Mouse (Mus musculus) erythroblast, embryonic 14.5 days (primary cell): ENCODE data around the gene Nop14. TPM values are rescaled to one million over a fixed set of nuclear protein-coding genes. Genes with fewer than 3 reads are reported as not detected.

Experiments
- H3K27me3 ChIP-seq: 2 replicates; pipeline ENCODE4 v1.6.1; 2012; ENCODE audit warnings: inconsistent platforms; ENCODE audit not compliant: control insufficient read depth
- H3K36me3 ChIP-seq: 2 replicates; pipeline ENCODE4 v1.6.1; 2012; ENCODE audit warnings: mild to moderate bottlenecking, inconsistent platforms; ENCODE audit not compliant: control insufficient read depth
- H3K4me1 ChIP-seq: 2 replicates; pipeline ENCODE4 v1.6.1; 2012; ENCODE audit warnings: inconsistent platforms; ENCODE audit not compliant: control insufficient read depth
- H3K4me3 ChIP-seq: replicated peaks from 2 replicates; pipeline ENCODE3; 2012; ENCODE audit warnings: moderate library complexity, mild to moderate bottlenecking, inconsistent platforms
- H3K9me3 ChIP-seq: 2 replicates; pipeline ENCODE4 v1.6.1; 2012; ENCODE audit warnings: low read length, inconsistent platforms, mixed read lengths; ENCODE audit not compliant: control insufficient read depth
- GATA1 ChIP-seq: IDR thresholded peaks from 2 replicates; pipeline ENCODE4 v1.6.1; 2012; ENCODE audit warnings: low read length, inconsistent platforms, mixed read lengths
- TAL1 ChIP-seq: IDR thresholded peaks from 3 replicates; pipeline ENCODE4 v1.6.1; 2012; ENCODE audit warnings: low read length, inconsistent platforms, mixed read lengths
- polyA plus RNA-seq: library from polyadenylated mRNA; stranded (reverse); fragments of >175 nt; gene quantifications from 2 replicates; pipeline ENCODE4 v1.2.3, GENCODE M21; 2012

Nop14 gene
- polyA plus RNA-seq, 1 experiment: 1.3 TPM

GRCm38 (mm10) chr5:34660591-34661130, 713 bp upstream of the Nop14 start:
- no peaks in the 10 kb centered on the region for H3K9me3 ChIP-seq
- TF ChIP-seq TAL1: no peak
- TF ChIP-seq GATA1: no peak
- H3K4me3 ChIP-seq: peak overlapping the region; percentile 94
- peaks cover 20% of the 10 kb centered on the region for H3K36me3 ChIP-seq
- H3K4me1 ChIP-seq: peaks cover 42% of the 10 kb centered on the region
- no peaks in the 10 kb centered on the region for H3K27me3 ChIP-seq

GRCm38 (mm10) chr5:34657556-34657955, 2.4 kb downstream of the Nop14 start:
- no peak overlapping the region for H3K4me3 ChIP-seq
- peaks cover 51% of the 10 kb centered on the region for H3K36me3 ChIP-seq
- H3K4me1 ChIP-seq: peaks cover 53% of the 10 kb centered on the region
- H3K27me3 ChIP-seq: no peaks in the 10 kb centered on the region
- TF ChIP-seq GATA1 (no peak), TAL1 (no peak)
- H3K9me3 ChIP-seq: no peaks in the 10 kb centered on the region

GRCm38 (mm10) chr5:34654881-34655280, 5.1 kb downstream of the Nop14 start:
- no peak for TF ChIP-seq GATA1
- no peak for TF ChIP-seq TAL1
- Histone ChIP-seq H3K4me3 (no peak overlapping the region), H3K36me3 (peaks cover 77% of the 10 kb centered on the region), H3K27me3 (no peaks in the 10 kb centered on the region), H3K4me1 (peaks cover 39% of the 10 kb centered on the region), H3K9me3 (no peaks in the 10 kb centered on the region)

- peaks cover 23% of the 10 kb centered on the region for H3K4me1 ChIP-seq
- H3K36me3 ChIP-seq: peaks cover 94% of the 10 kb centered on the region
- no peak for TF ChIP-seq TAL1
- TF ChIP-seq GATA1: no peak
- no peaks in the 10 kb centered on the region for H3K27me3 ChIP-seq
- H3K9me3 ChIP-seq: no peaks in the 10 kb centered on the region
- no peak overlapping the region for H3K4me3 ChIP-seq
Observed at GRCm38 (mm10) chr5:34652961-34653360, 7.0 kb downstream of the Nop14 start.

- no peaks in the 10 kb centered on the region for H3K9me3 ChIP-seq
- H3K36me3 ChIP-seq: peaks cover 100% of the 10 kb centered on the region
- H3K4me1 ChIP-seq: peaks cover 4% of the 10 kb centered on the region; the same call in 1 of the 2 replicates
Observed at GRCm38 (mm10) chr5:34647581-34647980, 12.4 kb downstream of the Nop14 start.

GRCm38 (mm10) chr5:34642932-34643331, 17.0 kb downstream of the Nop14 start:
- no peaks in the 10 kb centered on the region for H3K9me3 ChIP-seq
- H3K27me3 ChIP-seq: no peaks in the 10 kb centered on the region
- TF ChIP-seq TAL1 (no peak), GATA1 (no peak)
- H3K4me1 ChIP-seq: peaks cover 6% of the 10 kb centered on the region
- peaks cover 95% of the 10 kb centered on the region for H3K36me3 ChIP-seq
- no peak overlapping the region for H3K4me3 ChIP-seq

More at GRCm38 (mm10) chr5:34647581-34647980, 12.4 kb downstream of the Nop14 start:
- H3K27me3 ChIP-seq: no peaks in the 10 kb centered on the region
- H3K4me3 ChIP-seq: no peak overlapping the region
- no peak for TF ChIP-seq GATA1

- Histone ChIP-seq H3K4me1 (peaks cover 15% of the 10 kb centered on the region), H3K4me3 (no peak overlapping the region), H3K36me3 (peaks cover 93% of the 10 kb centered on the region), H3K27me3 (no peaks in the 10 kb centered on the region), H3K9me3 (no peaks in the 10 kb centered on the region)
- TF ChIP-seq TAL1: no peak
- no peak for TF ChIP-seq GATA1
Observed at GRCm38 (mm10) chr5:34641991-34642390, 18.0 kb downstream of the Nop14 start.

GRCm38 (mm10) chr5:34637591-34638156, 22.3 kb downstream of the Nop14 start:
- Histone ChIP-seq H3K36me3 (peaks cover 83% of the 10 kb centered on the region), H3K4me3 (peak overlapping the region; percentile 76), H3K27me3 (no peaks in the 10 kb centered on the region), H3K4me1 (peaks cover 56% of the 10 kb centered on the region), H3K9me3 (no peaks in the 10 kb centered on the region)
- TF ChIP-seq TAL1: no peak

GRCm38 (mm10) chr5:34636481-34637287, 23.3 kb downstream of the Nop14 start, which contains the start of gene Mfsd10:
Gene Mfsd10 (minus strand): TSS chr5:34637212.
- Histone ChIP-seq H3K9me3 (no peaks in the 10 kb centered on the region), H3K4me3 (peak within 1 kb of the TSS; percentile 76), H3K27me3 (no peaks in the 10 kb centered on the region), H3K4me1 (peaks cover 66% of the 10 kb centered on the region), H3K36me3 (peaks cover 88% of the 10 kb centered on the region)
- TF ChIP-seq GATA1 (no peak), TAL1 (no peak)
